Mouse (Mus musculus) layer of hippocampus, postnatal 25 days (tissue): Measurements from ENCODE around the gene Rnf187. TPM values are rescaled to one million over a fixed set of nuclear protein-coding genes. Genes with fewer than 3 reads are reported as not detected.

Source experiments
- DNase-seq, 2 experiments: peaks; one replicate each; pipeline ENCODE4 v3.0.0; 2022; ENCODE audit warnings: mixed read lengths in 2 of 2, low spot score in 1 of 2; ENCODE audit errors: extremely low spot score in 1 of 2
- total RNA-seq, 2 experiments: library from RNA; stranded (reverse); gene quantifications; 2 replicates each; pipeline ENCODE4 v1.2.3; 2021

The Rnf187 gene
- total RNA-seq, 2 experiments from 2014 or later = 505 to 581 TPM

- peak; percentile 67 to 68 for DNase-seq
Observed at GRCm38 (mm10) chr11:58948542-58949479, 10.1 kb upstream of the Rnf187 start, which contains the start of gene Hist3h2ba. TSS of gene Hist3h2ba (plus strand) at chr11:58948920.

- DNase-seq = peak; percentile 44 to 48
Observed at GRCm38 (mm10) chr11:58947798-58948528, 9.2 kb upstream of the Rnf187 start.

- no peak for DNase-seq
Observed at GRCm38 (mm10) chr11:58947306-58947705, 8.6 kb upstream of the Rnf187 start.

GRCm38 (mm10) chr11:58944136-58944535 lies 5.4 kb upstream of the Rnf187 start:
- no peak for DNase-seq

GRCm38 (mm10) chr11:58939088-58939439 lies 348 bp upstream of the Rnf187 start:
- no peak for DNase-seq

GRCm38 (mm10) chr11:58937909-58938308 lies 807 bp downstream of the Rnf187 start:
- DNase-seq = no peak

- no peak for DNase-seq
Observed at GRCm38 (mm10) chr11:58931576-58931975, 7.1 kb downstream of the Rnf187 start.

- DNase-seq = no peak
Observed at GRCm38 (mm10) chr11:58930254-58930653, 8.5 kb downstream of the Rnf187 start.

- DNase-seq = no peak
Observed at GRCm38 (mm10) chr11:58929641-58930040, 9.1 kb downstream of the Rnf187 start.

GRCm38 (mm10) chr11:58929055-58929454 lies 9.7 kb downstream of the Rnf187 start:
- DNase-seq = no peak

GRCm38 (mm10) chr11:58927790-58928651 lies 10.7 kb downstream of the Rnf187 start:
- DNase-seq = peak in 1 of 2 experiments; percentile 57

GRCm38 (mm10) chr11:58927053-58927452 lies 11.7 kb downstream of the Rnf187 start:
- no peak for DNase-seq

- DNase-seq = no peak
Observed at GRCm38 (mm10) chr11:58926651-58927050, 12.1 kb downstream of the Rnf187 start.

- DNase-seq = no peak
Observed at GRCm38 (mm10) chr11:58922420-58922819, 16.3 kb downstream of the Rnf187 start.

- no peak for DNase-seq
Observed at GRCm38 (mm10) chr11:58918759-58919158, 20.0 kb downstream of the Rnf187 start.

- no peak for DNase-seq
Observed at GRCm38 (mm10) chr11:58917745-58918366, 20.9 kb downstream of the Rnf187 start, which contains the start of gene Btnl10. TSS of gene Btnl10 (plus strand) at chr11:58917908.

- peak in 1 of 2 experiments; percentile 52 for DNase-seq
Observed at GRCm38 (mm10) chr11:58916879-58917744, 21.6 kb downstream of the Rnf187 start.

- DNase-seq = no peak
Observed at GRCm38 (mm10) chr11:58914461-58915028, 24.2 kb downstream of the Rnf187 start.

- no peak for DNase-seq
Observed at GRCm38 (mm10) chr11:58913776-58914175, 24.9 kb downstream of the Rnf187 start.
